Mouse (Mus musculus) olfactory bulb, adult 2 months (tissue): ENCODE measurements around the gene Zrsr2.

ENCODE experiments used
- CTCF ChIP-seq: fragments of 200-500 bp; IDR thresholded peaks from 2 replicates; pipeline ENCODE4 v1.5.1; 2012; ENCODE audit warnings: low read depth, mild to moderate bottlenecking, low read length, moderate library complexity; ENCODE audit not compliant: insufficient read depth
- POLR2A ChIP-seq: fragments of 200-500 bp; IDR thresholded peaks from 2 replicates; pipeline ENCODE4 v1.6.1; 2012; ENCODE audit warnings: mild to moderate bottlenecking, low read depth, low read length, moderate library complexity; ENCODE audit not compliant: insufficient read depth

DNA sequence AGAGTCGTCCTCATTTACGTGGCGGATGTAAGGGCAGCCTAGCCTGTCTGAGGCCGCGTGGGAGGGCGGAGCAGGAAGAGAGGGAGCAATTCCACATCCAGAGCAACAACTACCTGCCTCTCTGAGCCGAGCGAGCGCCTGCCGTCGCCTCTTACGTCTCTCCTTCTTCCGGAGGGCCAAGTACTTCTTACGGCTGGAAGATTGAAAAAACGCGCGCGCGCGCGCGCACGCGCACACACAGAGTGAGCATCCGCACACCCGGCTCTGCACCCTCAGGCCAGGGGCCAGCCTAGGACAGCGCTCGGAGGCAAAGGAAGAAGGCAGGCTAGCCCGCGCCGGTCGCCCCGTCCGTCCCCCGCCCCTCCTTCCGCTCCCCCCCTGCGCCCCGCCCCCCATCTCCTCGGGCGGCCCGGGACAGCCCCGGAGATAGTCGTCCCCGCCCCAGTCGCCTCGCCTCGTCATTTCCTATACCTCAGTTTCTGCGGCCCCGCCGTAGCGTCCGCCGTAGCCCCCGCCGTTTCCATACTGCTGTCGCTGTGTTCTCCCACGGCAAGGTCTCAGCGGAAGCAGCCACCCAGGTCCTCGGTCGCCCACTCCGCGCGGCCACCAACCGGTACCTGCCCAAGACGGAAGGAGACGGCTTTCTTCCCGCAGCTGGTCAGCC, 526 bp downstream of the Zrsr2 start:
- TF ChIP-seq POLR2A (no peak), CTCF (no peak)
